Mouse (Mus musculus): ENCODE measurements around the gene Stum. TPM values are rescaled to one million over a fixed set of nuclear protein-coding genes. Genes with fewer than 3 reads are reported as not detected.
A peak's percentile ranks its signal among the peaks of the same experiment; 100 is the strongest.

The Stum gene
- polyA plus RNA-seq, 1 experiment from 2014 or later: 1.2 TPM

GRCm38 (mm10) chr1:180502566-180502965 lies 19.3 kb upstream of the Stum start:
- H3K36me3 ChIP-seq (ENCODE audit: control insufficient read depth, insufficient read depth, low read length): no peaks in the 10 kb centered on the region
- H3K4me3 ChIP-seq (ENCODE audit: low read length): no peak overlapping the region
- WGBS: 40% methylated on average over 4 of the region's 4 CpGs
- no peak overlapping the region for H3K4me2 ChIP-seq (ENCODE audit: low read depth, low read length)
- H3K9ac ChIP-seq (ENCODE audit: low read depth, low read length): no peak overlapping the region
- no peak overlapping the region for H3K27ac ChIP-seq (ENCODE audit: low read length)
- H3K27me3 ChIP-seq (replicated peaks; ENCODE audit: control insufficient read depth, insufficient read depth, low read length): no peaks in the 10 kb centered on the region
- ATAC-seq: peak; percentile 88
- H3K9me3 ChIP-seq (ENCODE audit: control insufficient read depth, low read length): no peaks in the 10 kb centered on the region
- 0 out of 2 replicates have a peak, but pooled peaks cover 2% of the 10 kb centered on the region for H3K4me1 ChIP-seq (ENCODE audit: control insufficient read depth, insufficient read depth, low read length)

- no peak overlapping the region for H3K27ac ChIP-seq (ENCODE audit: low read length)
- no peak overlapping the region for H3K4me2 ChIP-seq (ENCODE audit: low read depth, low read length)
- no peaks in the 10 kb centered on the region for H3K9me3 ChIP-seq (ENCODE audit: control insufficient read depth, low read length)
- 0 out of 2 replicates have a peak, but pooled peaks cover 2% of the 10 kb centered on the region for H3K4me1 ChIP-seq (ENCODE audit: control insufficient read depth, insufficient read depth, low read length)
- H3K36me3 ChIP-seq (ENCODE audit: control insufficient read depth, insufficient read depth, low read length): no peaks in the 10 kb centered on the region
- H3K9ac ChIP-seq (ENCODE audit: low read depth, low read length): no peak overlapping the region
- ATAC-seq: no peak
- H3K27me3 ChIP-seq (replicated peaks; ENCODE audit: control insufficient read depth, insufficient read depth, low read length): no peaks in the 10 kb centered on the region
- 86% methylated on average over 5 of the region's 5 CpGs for WGBS
- H3K4me3 ChIP-seq (ENCODE audit: low read length): no peak overlapping the region
Measured at GRCm38 (mm10) chr1:180500641-180501040, 17.3 kb upstream of the Stum start.

GRCm38 (mm10) chr1:180500218-180500617 lies 16.9 kb upstream of the Stum start:
- Histone ChIP-seq H3K27me3 (replicated peaks; ENCODE audit: control insufficient read depth, insufficient read depth, low read length) (no peaks in the 10 kb centered on the region), H3K9ac (ENCODE audit: low read depth, low read length) (no peak overlapping the region), H3K27ac (ENCODE audit: low read length) (no peak overlapping the region), H3K36me3 (ENCODE audit: control insufficient read depth, insufficient read depth, low read length) (no peaks in the 10 kb centered on the region), H3K4me1 (ENCODE audit: control insufficient read depth, insufficient read depth, low read length) (0 out of 2 replicates have a peak, but pooled peaks cover 2% of the 10 kb centered on the region), H3K4me3 (ENCODE audit: low read length) (no peak overlapping the region), H3K4me2 (ENCODE audit: low read depth, low read length) (no peak overlapping the region), H3K9me3 (ENCODE audit: control insufficient read depth, low read length) (no peaks in the 10 kb centered on the region)
- WGBS: 63% methylated on average over 4 of the region's 4 CpGs
- no peak for ATAC-seq

- no peaks in the 10 kb centered on the region for H3K36me3 ChIP-seq (ENCODE audit: control insufficient read depth, insufficient read depth, low read length)
- no peaks in the 10 kb centered on the region for H3K9me3 ChIP-seq (ENCODE audit: control insufficient read depth, low read length)
- no peak overlapping the region for H3K9ac ChIP-seq (ENCODE audit: low read depth, low read length)
- H3K4me2 ChIP-seq (ENCODE audit: low read depth, low read length): no peak overlapping the region
- H3K4me1 ChIP-seq (ENCODE audit: control insufficient read depth, insufficient read depth, low read length): 0 out of 2 replicates have a peak, but pooled peaks cover 2% of the 10 kb centered on the region
- no peak overlapping the region for H3K27ac ChIP-seq (ENCODE audit: low read length)
- H3K27me3 ChIP-seq (replicated peaks; ENCODE audit: control insufficient read depth, insufficient read depth, low read length): no peaks in the 10 kb centered on the region
- H3K4me3 ChIP-seq (ENCODE audit: low read length): no peak overlapping the region
- no peak for ATAC-seq
- 93% methylated on average over 3 of the region's 3 CpGs for WGBS
Measured at GRCm38 (mm10) chr1:180499766-180500165, 16.5 kb upstream of the Stum start.

GRCm38 (mm10) chr1:180492777-180493176 lies 9.5 kb upstream of the Stum start:
- Histone ChIP-seq H3K9me3 (ENCODE audit: control insufficient read depth, low read length) (no peaks in the 10 kb centered on the region), H3K4me2 (ENCODE audit: low read depth, low read length) (no peak overlapping the region), H3K27ac (ENCODE audit: low read length) (no peak overlapping the region), H3K4me1 (ENCODE audit: control insufficient read depth, insufficient read depth, low read length) (0 out of 2 replicates have a peak, but pooled peaks cover 4% of the 10 kb centered on the region), H3K27me3 (replicated peaks; ENCODE audit: control insufficient read depth, insufficient read depth, low read length) (no peaks in the 10 kb centered on the region), H3K36me3 (ENCODE audit: control insufficient read depth, insufficient read depth, low read length) (no peaks in the 10 kb centered on the region), H3K9ac (ENCODE audit: low read depth, low read length) (no peak overlapping the region), H3K4me3 (ENCODE audit: low read length) (no peak overlapping the region)
- peak; percentile 78; the same call in 1 of the 2 replicates for ATAC-seq
- 28% methylated on average over 9 of the region's 9 CpGs for WGBS

- Histone ChIP-seq H3K4me1 (ENCODE audit: control insufficient read depth, insufficient read depth, low read length) (peaks cover 16% of the 10 kb centered on the region), H3K27ac (ENCODE audit: low read length) (no peak overlapping the region), H3K27me3 (replicated peaks; ENCODE audit: control insufficient read depth, insufficient read depth, low read length) (peaks cover 21% of the 10 kb centered on the region), H3K9ac (ENCODE audit: low read depth, low read length) (no peak overlapping the region), H3K9me3 (ENCODE audit: control insufficient read depth, low read length) (no peaks in the 10 kb centered on the region), H3K4me3 (ENCODE audit: low read length) (no peak overlapping the region), H3K4me2 (ENCODE audit: low read depth, low read length) (no peak overlapping the region), H3K36me3 (ENCODE audit: control insufficient read depth, insufficient read depth, low read length) (no peaks in the 10 kb centered on the region)
- WGBS: 90% methylated on average over 5 of the region's 5 CpGs
- no peak for ATAC-seq
Measured at GRCm38 (mm10) chr1:180485346-180485745, 2.0 kb upstream of the Stum start.

- ATAC-seq: no peak
- Histone ChIP-seq H3K27me3 (replicated peaks; ENCODE audit: control insufficient read depth, insufficient read depth, low read length) (peaks cover 21% of the 10 kb centered on the region), H3K36me3 (ENCODE audit: control insufficient read depth, insufficient read depth, low read length) (no peaks in the 10 kb centered on the region), H3K4me1 (ENCODE audit: control insufficient read depth, insufficient read depth, low read length) (peaks cover 16% of the 10 kb centered on the region), H3K27ac (ENCODE audit: low read length) (no peak overlapping the region), H3K9ac (ENCODE audit: low read depth, low read length) (peak overlapping the region; percentile 54; the same call in 1 of the 2 replicates), H3K9me3 (ENCODE audit: control insufficient read depth, low read length) (no peaks in the 10 kb centered on the region), H3K4me2 (ENCODE audit: low read depth, low read length) (peak overlapping the region; percentile 86), H3K4me3 (ENCODE audit: low read length) (peak overlapping the region; percentile 51)
- WGBS: 5% methylated on average over 39 of the region's 39 CpGs
Measured at GRCm38 (mm10) chr1:180482840-180483398, 385 bp downstream of the Stum start.

- Histone ChIP-seq H3K4me2 (ENCODE audit: low read depth, low read length) (no peak overlapping the region), H3K4me1 (ENCODE audit: control insufficient read depth, insufficient read depth, low read length) (peaks cover 16% of the 10 kb centered on the region), H3K4me3 (ENCODE audit: low read length) (peak overlapping the region; percentile 5; the same call in 1 of the 2 replicates), H3K9me3 (ENCODE audit: control insufficient read depth, low read length) (no peaks in the 10 kb centered on the region), H3K9ac (ENCODE audit: low read depth, low read length) (no peak overlapping the region), H3K36me3 (ENCODE audit: control insufficient read depth, insufficient read depth, low read length) (no peaks in the 10 kb centered on the region), H3K27ac (ENCODE audit: low read length) (no peak overlapping the region), H3K27me3 (replicated peaks; ENCODE audit: control insufficient read depth, insufficient read depth, low read length) (peaks cover 21% of the 10 kb centered on the region)
- 40% methylated on average over 10 of the region's 10 CpGs for whole genome bisulfite sequencing
- ATAC-seq: no peak
Measured at GRCm38 (mm10) chr1:180481956-180482355, 1.3 kb downstream of the Stum start.

- H3K36me3 ChIP-seq (ENCODE audit: control insufficient read depth, insufficient read depth, low read length): no peaks in the 10 kb centered on the region
- no peak overlapping the region for H3K27ac ChIP-seq (ENCODE audit: low read length)
- H3K9ac ChIP-seq (ENCODE audit: low read depth, low read length): no peak overlapping the region
- H3K4me2 ChIP-seq (ENCODE audit: low read depth, low read length): no peak overlapping the region
- WGBS: 62% methylated on average over 8 of the region's 8 CpGs
- no peaks in the 10 kb centered on the region for H3K9me3 ChIP-seq (ENCODE audit: control insufficient read depth, low read length)
- ATAC-seq: no peak
- H3K27me3 ChIP-seq (replicated peaks; ENCODE audit: control insufficient read depth, insufficient read depth, low read length): peaks cover 23% of the 10 kb centered on the region
- no peak overlapping the region for H3K4me3 ChIP-seq (ENCODE audit: low read length)
- peaks cover 16% of the 10 kb centered on the region for H3K4me1 ChIP-seq (ENCODE audit: control insufficient read depth, insufficient read depth, low read length)
Measured at GRCm38 (mm10) chr1:180481331-180481730, 2.0 kb downstream of the Stum start.

- peaks cover 23% of the 10 kb centered on the region for H3K27me3 ChIP-seq (replicated peaks; ENCODE audit: control insufficient read depth, insufficient read depth, low read length)
- H3K4me1 ChIP-seq (ENCODE audit: control insufficient read depth, insufficient read depth, low read length): peaks cover 16% of the 10 kb centered on the region
- no peak overlapping the region for H3K4me3 ChIP-seq (ENCODE audit: low read length)
- no peak for ATAC-seq
- WGBS: 38% methylated on average over 6 of the region's 6 CpGs
- H3K36me3 ChIP-seq (ENCODE audit: control insufficient read depth, insufficient read depth, low read length): no peaks in the 10 kb centered on the region
- no peak overlapping the region for H3K27ac ChIP-seq (ENCODE audit: low read length)
- no peak overlapping the region for H3K9ac ChIP-seq (ENCODE audit: low read depth, low read length)
- H3K9me3 ChIP-seq (ENCODE audit: control insufficient read depth, low read length): no peaks in the 10 kb centered on the region
- H3K4me2 ChIP-seq (ENCODE audit: low read depth, low read length): no peak overlapping the region
Measured at GRCm38 (mm10) chr1:180480325-180480724, 3.0 kb downstream of the Stum start.

All from intestine, embryonic 16.5 days (tissue).